Mouse (Mus musculus): ENCODE results near the gene Tardbp.

- no peak for TF ChIP-seq CTCF (IDR thresholded peaks at IDR 0.05; ENCODE audit: low read depth)
- 0 out of 2 replicates have a peak, but pooled peaks have one; percentile 24 for TF ChIP-seq EP300 (IDR thresholded peaks at IDR 0.05; ENCODE audit: low read depth)
Observed at GRCm38 (mm10) chr4:148591171-148591630, 35.6 kb downstream of the Tardbp start, which contains the start of gene Srm.
